Mouse (Mus musculus): ENCODE measurements around the gene P2rx1. TPM values are rescaled to one million over a fixed set of nuclear protein-coding genes. Genes with fewer than 3 reads are reported as not detected.

P2rx1 gene
- polyA plus RNA-seq, 1 experiment from 2014 or later, result 0.29 TPM

DNA sequence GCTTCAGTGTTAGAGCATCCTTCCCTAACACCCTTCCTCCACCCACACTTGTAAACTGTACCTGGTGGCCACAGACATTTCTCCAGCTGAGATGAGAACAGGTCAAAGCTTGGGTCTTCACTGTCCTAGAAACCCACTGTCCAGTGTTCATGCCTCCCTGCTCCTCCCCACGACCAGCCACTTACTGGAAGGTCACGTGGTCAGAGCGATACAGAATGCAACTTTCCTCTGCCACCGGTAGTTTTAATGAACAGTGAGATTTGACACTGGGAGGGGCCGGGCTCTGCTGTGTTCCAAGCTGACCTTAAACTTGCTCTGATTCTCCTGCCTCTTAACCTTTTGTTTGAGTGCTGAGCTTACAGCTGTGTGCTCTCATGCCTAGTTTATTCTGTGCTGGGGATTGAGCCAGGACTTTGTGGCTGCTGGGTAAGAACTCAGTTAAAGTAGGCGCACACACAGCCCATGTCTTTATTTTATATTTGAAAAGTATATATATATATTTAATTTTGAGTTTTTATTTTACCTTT lies 45.4 kb downstream of the P2rx1 start:
- 68% methylated on average over 6 of the region's 6 CpGs for WGBS
- no peak overlapping the region for H3K9ac ChIP-seq (replicated peaks; ENCODE audit: low read depth, low read length)

GRCm38 (mm10) chr11:73044789-73045188 lies 45.9 kb downstream of the P2rx1 start:
- Histone ChIP-seq H3K9me3 (ENCODE audit: control insufficient read depth, low read length) (no peaks in the 10 kb centered on the region), H3K4me1 (ENCODE audit: control insufficient read depth, insufficient read depth, low read length) (peaks cover 8% of the 10 kb centered on the region), H3K4me3 (ENCODE audit: low read depth, low read length) (no peak overlapping the region), H3K27ac (ENCODE audit: low read depth, low read length) (no peak overlapping the region), H3K27me3 (ENCODE audit: control insufficient read depth, insufficient read depth, low read length) (no peaks in the 10 kb centered on the region), H3K9ac (replicated peaks; ENCODE audit: low read depth, low read length) (no peak overlapping the region), H3K36me3 (ENCODE audit: control insufficient read depth, insufficient read depth, low read length) (peaks cover 3% of the 10 kb centered on the region), H3K4me2 (ENCODE audit: low read depth, low read length) (no peak overlapping the region)
- no peak for ATAC-seq (ENCODE audit: low read depth)
- 78% methylated on average over 4 of the region's 4 CpGs for WGBS

More for the DNA sequence above, 45.4 kb downstream of the P2rx1 start:
- no peak overlapping the region for H3K4me3 ChIP-seq (ENCODE audit: low read depth, low read length)
- peaks cover 3% of the 10 kb centered on the region for H3K36me3 ChIP-seq (ENCODE audit: control insufficient read depth, insufficient read depth, low read length)
- H3K27me3 ChIP-seq (ENCODE audit: control insufficient read depth, insufficient read depth, low read length), result no peaks in the 10 kb centered on the region
- no peaks in the 10 kb centered on the region for H3K9me3 ChIP-seq (ENCODE audit: control insufficient read depth, low read length)
- peaks cover 8% of the 10 kb centered on the region for H3K4me1 ChIP-seq (ENCODE audit: control insufficient read depth, insufficient read depth, low read length)
- H3K4me2 ChIP-seq (ENCODE audit: low read depth, low read length), result no peak overlapping the region
- ATAC-seq (ENCODE audit: low read depth), result no peak
- no peak overlapping the region for H3K27ac ChIP-seq (ENCODE audit: low read depth, low read length)

DNA sequence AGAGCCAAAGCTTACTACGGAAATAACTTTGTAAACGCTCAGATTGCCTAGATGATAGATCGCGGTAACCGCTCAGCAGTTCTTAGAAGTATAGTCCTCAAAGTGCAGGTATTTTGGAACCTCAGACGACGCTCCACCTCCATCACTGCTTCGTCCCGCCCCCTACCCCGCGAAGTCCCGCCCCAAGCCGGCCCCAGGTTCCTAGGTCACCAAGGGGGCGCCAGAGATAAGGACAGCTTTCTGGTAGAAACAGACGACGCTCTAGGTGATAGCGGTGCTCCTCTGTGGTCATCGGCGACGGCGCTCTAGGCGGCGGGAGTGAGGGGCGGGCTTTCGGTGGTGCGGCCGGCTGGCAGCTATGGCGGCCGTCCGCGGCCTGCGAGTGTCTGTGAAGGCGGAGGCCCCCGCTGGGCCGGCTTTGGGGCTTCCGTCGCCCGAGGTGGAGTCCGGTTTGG lies 48.7 kb downstream of the P2rx1 start, which contains the start of gene Ncbp3:
Ncbp3 (plus strand) TSS at position 242 of the 455 bp plus-strand sequence.
- Histone ChIP-seq H3K27ac (ENCODE audit: low read depth, low read length) (peak within 1 kb of the TSS; percentile 88), H3K27me3 (ENCODE audit: control insufficient read depth, insufficient read depth, low read length) (no peaks in the 10 kb centered on the region), H3K4me3 (ENCODE audit: low read depth, low read length) (peak within 1 kb of the TSS; percentile 88), H3K9me3 (ENCODE audit: control insufficient read depth, low read length) (no peaks in the 10 kb centered on the region), H3K4me2 (ENCODE audit: low read depth, low read length) (peak within 1 kb of the TSS; percentile 75), H3K9ac (replicated peaks; ENCODE audit: low read depth, low read length) (peak within 1 kb of the TSS; percentile 95), H3K4me1 (ENCODE audit: control insufficient read depth, insufficient read depth, low read length) (peaks cover 8% of the 10 kb centered on the region), H3K36me3 (ENCODE audit: control insufficient read depth, insufficient read depth, low read length) (0 out of 2 replicates have a peak, but pooled peaks cover 4% of the 10 kb centered on the region)
- peak; percentile 95 for ATAC-seq (ENCODE audit: low read depth)
- WGBS, result 1% methylated on average over 39 of the region's 39 CpGs

DNA sequence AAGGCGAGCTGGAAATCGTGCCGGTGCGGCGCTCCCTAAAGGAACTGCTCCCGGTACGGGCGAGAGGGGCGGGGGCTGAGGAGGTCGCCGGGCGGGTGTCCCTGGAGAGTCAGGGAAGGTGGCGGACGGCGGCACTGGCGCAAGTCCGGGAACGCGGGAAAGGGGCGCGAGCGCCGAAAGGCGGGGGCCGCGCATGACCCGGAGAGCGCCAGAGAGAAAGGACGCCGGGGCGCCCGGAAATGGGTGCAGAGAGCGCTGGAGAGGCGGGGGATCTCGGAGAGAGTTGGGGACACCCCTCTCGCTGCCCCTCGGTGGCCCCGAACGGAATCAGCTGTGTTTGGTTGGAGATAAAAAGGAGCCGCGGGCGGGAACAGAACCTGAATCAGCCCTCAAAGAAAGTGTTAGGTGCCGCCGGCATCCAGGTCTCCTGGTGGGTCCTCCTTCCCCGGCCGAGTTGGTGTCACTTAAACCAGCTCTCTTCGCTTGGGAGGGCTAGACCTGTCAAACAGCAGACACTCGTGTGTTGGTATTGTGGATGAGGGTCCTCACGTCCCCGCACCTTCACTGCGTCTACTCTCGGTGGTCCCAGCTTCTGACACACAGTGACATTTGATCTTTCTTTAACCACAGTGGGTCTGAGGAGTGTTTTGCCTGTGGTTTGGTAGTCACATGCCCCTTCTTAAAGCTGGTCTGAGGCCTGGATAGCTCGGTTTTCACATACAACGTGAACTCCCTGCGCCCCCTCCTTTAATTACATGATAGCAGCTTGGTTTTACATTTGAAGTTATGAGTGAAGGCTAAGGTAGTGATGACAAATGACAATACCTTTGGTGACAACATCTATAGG lies 49.4 kb downstream of the P2rx1 start:
- H3K4me1 ChIP-seq (ENCODE audit: control insufficient read depth, insufficient read depth, low read length), result peaks cover 8% of the 10 kb centered on the region
- no peaks in the 10 kb centered on the region for H3K9me3 ChIP-seq (ENCODE audit: control insufficient read depth, low read length)
- 0 out of 2 replicates have a peak, but pooled peaks cover 4% of the 10 kb centered on the region for H3K36me3 ChIP-seq (ENCODE audit: control insufficient read depth, insufficient read depth, low read length)
- peak overlapping the region; percentile 75 for H3K4me2 ChIP-seq (ENCODE audit: low read depth, low read length)
- ATAC-seq (ENCODE audit: low read depth), result peak; percentile 72
- H3K4me3 ChIP-seq (ENCODE audit: low read depth, low read length), result peak overlapping the region; percentile 88
- peak overlapping the region; percentile 88 for H3K27ac ChIP-seq (ENCODE audit: low read depth, low read length)
- WGBS, result 2% methylated on average over 55 of the region's 55 CpGs
- no peaks in the 10 kb centered on the region for H3K27me3 ChIP-seq (ENCODE audit: control insufficient read depth, insufficient read depth, low read length)
- peak overlapping the region; percentile 95 for H3K9ac ChIP-seq (replicated peaks; ENCODE audit: low read depth, low read length)

DNA sequence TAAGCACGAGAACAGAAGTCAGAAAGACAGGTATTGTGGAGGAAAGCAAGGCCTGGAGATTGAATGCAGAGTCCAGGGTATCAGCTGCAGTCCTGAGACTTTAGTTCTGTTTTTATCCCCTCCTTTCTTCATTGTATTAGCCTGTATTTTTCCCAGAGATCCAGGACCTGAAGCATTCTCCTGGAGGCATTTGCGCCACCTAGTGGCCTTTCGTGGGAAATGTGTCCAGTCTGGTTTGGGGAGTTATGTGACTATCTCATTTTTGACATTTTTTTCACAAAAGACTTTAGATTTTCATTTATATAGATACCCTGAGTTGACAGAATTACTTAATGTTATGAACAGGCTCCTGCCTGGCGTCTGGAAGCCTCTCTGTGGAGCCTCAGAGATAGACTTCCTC lies 50.4 kb downstream of the P2rx1 start:
- H3K27ac ChIP-seq (ENCODE audit: low read depth, low read length), result no peak overlapping the region
- peaks cover 8% of the 10 kb centered on the region for H3K4me1 ChIP-seq (ENCODE audit: control insufficient read depth, insufficient read depth, low read length)
- H3K36me3 ChIP-seq (ENCODE audit: control insufficient read depth, insufficient read depth, low read length), result peaks cover 7% of the 10 kb centered on the region
- no peaks in the 10 kb centered on the region for H3K27me3 ChIP-seq (ENCODE audit: control insufficient read depth, insufficient read depth, low read length)
- peak overlapping the region; percentile 88; the same call in 1 of the 2 replicates for H3K4me3 ChIP-seq (ENCODE audit: low read depth, low read length)
- H3K9me3 ChIP-seq (ENCODE audit: control insufficient read depth, low read length), result no peaks in the 10 kb centered on the region
- ATAC-seq (ENCODE audit: low read depth), result no peak
- peak overlapping the region; percentile 75 for H3K4me2 ChIP-seq (ENCODE audit: low read depth, low read length)
- WGBS, result 4% methylated on average over 4 of the region's 4 CpGs
- H3K9ac ChIP-seq (replicated peaks; ENCODE audit: low read depth, low read length), result no peak overlapping the region; the same call in 1 of the 2 replicates

- ATAC-seq (ENCODE audit: low read depth), result no peak
- 93% methylated on average over 1 of the region's 1 CpGs for WGBS
- Histone ChIP-seq H3K27ac (ENCODE audit: low read depth, low read length) (no peak overlapping the region), H3K27me3 (ENCODE audit: control insufficient read depth, insufficient read depth, low read length) (no peaks in the 10 kb centered on the region), H3K4me3 (ENCODE audit: low read depth, low read length) (no peak overlapping the region), H3K36me3 (ENCODE audit: control insufficient read depth, insufficient read depth, low read length) (peaks cover 22% of the 10 kb centered on the region), H3K4me1 (ENCODE audit: control insufficient read depth, insufficient read depth, low read length) (peaks cover 8% of the 10 kb centered on the region), H3K9me3 (ENCODE audit: control insufficient read depth, low read length) (no peaks in the 10 kb centered on the region), H3K4me2 (ENCODE audit: low read depth, low read length) (no peak overlapping the region), H3K9ac (replicated peaks; ENCODE audit: low read depth, low read length) (no peak overlapping the region)
Measured at GRCm38 (mm10) chr11:73052795-73053194, 53.9 kb downstream of the P2rx1 start.

- WGBS, result 96% methylated on average over 5 of the region's 5 CpGs
- no peak for ATAC-seq (ENCODE audit: low read depth)
Measured at GRCm38 (mm10) chr11:73057701-73058100, 58.8 kb downstream of the P2rx1 start.

DNA sequence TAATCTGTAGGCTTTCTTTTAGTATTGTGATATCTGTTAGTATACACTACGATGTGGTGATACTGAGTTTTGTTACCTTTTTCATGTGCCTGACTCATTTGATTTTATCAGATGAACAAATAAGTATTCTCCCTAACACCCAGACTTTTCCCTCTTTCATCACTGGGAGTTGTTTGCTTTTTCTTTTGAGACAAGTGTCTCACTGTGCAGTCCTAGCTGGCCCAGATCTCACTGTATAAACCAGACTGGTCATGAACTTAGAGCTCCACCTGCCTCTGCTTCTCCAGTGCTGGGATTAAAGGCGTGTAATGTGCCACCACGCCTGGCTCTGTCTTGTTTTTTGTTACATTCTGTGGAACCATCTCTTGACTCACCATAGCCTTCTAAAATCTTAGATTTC lies 60.7 kb downstream of the P2rx1 start:
- Histone ChIP-seq H3K9me3 (ENCODE audit: control insufficient read depth, low read length) (no peaks in the 10 kb centered on the region), H3K9ac (replicated peaks; ENCODE audit: low read depth, low read length) (no peak overlapping the region), H3K27me3 (ENCODE audit: control insufficient read depth, insufficient read depth, low read length) (no peaks in the 10 kb centered on the region), H3K4me1 (ENCODE audit: control insufficient read depth, insufficient read depth, low read length) (no peaks in the 10 kb centered on the region), H3K4me2 (ENCODE audit: low read depth, low read length) (no peak overlapping the region), H3K36me3 (ENCODE audit: control insufficient read depth, insufficient read depth, low read length) (peaks cover 19% of the 10 kb centered on the region), H3K4me3 (ENCODE audit: low read depth, low read length) (no peak overlapping the region), H3K27ac (ENCODE audit: low read depth, low read length) (no peak overlapping the region)
- ATAC-seq (ENCODE audit: low read depth), result no peak
- WGBS, result 96% methylated on average over 3 of the region's 3 CpGs

More at GRCm38 (mm10) chr11:73057701-73058100, 58.8 kb downstream of the P2rx1 start:
- H3K27me3 ChIP-seq (ENCODE audit: control insufficient read depth, insufficient read depth, low read length), result no peaks in the 10 kb centered on the region
- no peak overlapping the region for H3K4me2 ChIP-seq (ENCODE audit: low read depth, low read length)
- H3K4me1 ChIP-seq (ENCODE audit: control insufficient read depth, insufficient read depth, low read length), result no peaks in the 10 kb centered on the region
- no peaks in the 10 kb centered on the region for H3K9me3 ChIP-seq (ENCODE audit: control insufficient read depth, low read length)
- H3K27ac ChIP-seq (ENCODE audit: low read depth, low read length), result no peak overlapping the region
- no peak overlapping the region for H3K4me3 ChIP-seq (ENCODE audit: low read depth, low read length)
- peaks cover 24% of the 10 kb centered on the region for H3K36me3 ChIP-seq (ENCODE audit: control insufficient read depth, insufficient read depth, low read length)
- no peak overlapping the region for H3K9ac ChIP-seq (replicated peaks; ENCODE audit: low read depth, low read length)

GRCm38 (mm10) chr11:73061413-73061812 lies 62.5 kb downstream of the P2rx1 start:
- H3K27me3 ChIP-seq (ENCODE audit: control insufficient read depth, insufficient read depth, low read length), result no peaks in the 10 kb centered on the region
- no peak for ATAC-seq (ENCODE audit: low read depth)
- 94% methylated on average over 3 of the region's 3 CpGs for WGBS
- no peaks in the 10 kb centered on the region for H3K9me3 ChIP-seq (ENCODE audit: control insufficient read depth, low read length)
- no peaks in the 10 kb centered on the region for H3K4me1 ChIP-seq (ENCODE audit: control insufficient read depth, insufficient read depth, low read length)
- no peak overlapping the region for H3K4me2 ChIP-seq (ENCODE audit: low read depth, low read length)
- no peak overlapping the region for H3K4me3 ChIP-seq (ENCODE audit: low read depth, low read length)
- H3K36me3 ChIP-seq (ENCODE audit: control insufficient read depth, insufficient read depth, low read length), result peaks cover 15% of the 10 kb centered on the region
- H3K9ac ChIP-seq (replicated peaks; ENCODE audit: low read depth, low read length), result no peak overlapping the region
- no peak overlapping the region for H3K27ac ChIP-seq (ENCODE audit: low read depth, low read length)

All from neural tube, embryonic 14.5 days (tissue).